Mouse (Mus musculus): ENCODE results near the gene Vmn1r137. TPM values are rescaled to one million over a fixed set of nuclear protein-coding genes. Genes with fewer than 3 reads are reported as not detected.

Vmn1r137 gene
- not detected in 2 replicates for polyA plus RNA-seq (2012; rRNA removed)

DNA sequence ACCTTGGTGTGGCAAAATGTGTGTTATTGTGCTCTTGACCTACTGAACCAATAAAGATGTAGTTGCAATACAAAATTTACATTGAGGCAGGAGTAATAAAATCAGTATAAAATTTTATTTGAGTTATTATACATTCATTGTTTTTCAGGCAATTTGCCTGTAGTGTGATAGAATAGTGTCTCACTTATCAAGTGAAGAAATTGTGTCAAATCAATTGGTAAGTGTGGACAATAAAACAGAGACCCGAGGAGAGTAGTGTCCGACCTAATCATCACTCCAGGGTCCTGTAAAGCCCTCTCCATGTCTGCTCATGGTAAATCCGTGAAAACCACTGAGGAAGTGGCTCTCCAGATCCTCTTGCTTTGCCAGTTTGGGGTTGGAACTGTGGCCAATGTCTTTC is at the start of gene Vmn1r137:
Vmn1r137 (plus strand) TSS at position 301 of the 400 bp plus-strand sequence.

DNA sequence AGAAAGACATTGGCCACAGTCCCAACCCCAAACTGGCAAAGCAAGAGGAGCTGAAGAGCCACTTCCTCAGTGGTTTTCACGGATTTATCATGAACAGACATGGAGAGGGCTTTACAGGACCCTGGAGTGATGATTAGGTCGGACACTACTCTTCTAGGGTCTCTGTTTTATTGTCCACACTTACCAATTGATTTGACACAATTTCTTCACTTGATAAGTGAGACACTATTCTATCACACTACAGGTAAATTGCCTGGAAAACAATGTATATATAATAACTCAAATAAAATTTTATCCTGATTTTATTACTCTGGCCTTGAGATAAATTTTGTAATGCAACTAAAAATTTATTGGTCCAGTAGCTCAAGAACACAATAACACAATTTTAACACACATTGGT is 34.4 kb downstream of the Vmn1r137 start, which contains the start of gene Vmn1r138:
Vmn1r138 (minus strand) TSS at position 101 of the 400 bp plus-strand sequence.

Other genes with a start within 250 kb of the Vmn1r137 start
- not detected in 2 replicates for gene Gm4175, start 233.1 kb upstream of the Vmn1r137 start, polyA plus RNA-seq (2012; rRNA removed)
- not detected in 2 replicates for gene Gm4177, start 197.9 kb upstream of the Vmn1r137 start, polyA plus RNA-seq (2012; rRNA removed)
- not detected in 2 replicates for gene Vmn1r135, start 162.2 kb upstream of the Vmn1r137 start, polyA plus RNA-seq (2012; rRNA removed)
- not detected in 2 replicates for gene Gm5725, start 150.3 kb upstream of the Vmn1r137 start, polyA plus RNA-seq (2012; rRNA removed)
- not detected in 2 replicates for gene Gm5891, start 73.3 kb upstream of the Vmn1r137 start, polyA plus RNA-seq (2012; rRNA removed)
- gene Vmn1r138, start 34.3 kb downstream of the Vmn1r137 start, polyA plus RNA-seq (2012; rRNA removed): not detected in 2 replicates
- gene Gm6176, start 61.7 kb downstream of the Vmn1r137 start, polyA plus RNA-seq (2012; rRNA removed): not detected in 2 replicates
- not detected in 2 replicates for gene Vmn1r139, start 74.5 kb downstream of the Vmn1r137 start, polyA plus RNA-seq (2012; rRNA removed)
- not detected in 2 replicates for gene Gm16451, start 123.7 kb downstream of the Vmn1r137 start, polyA plus RNA-seq (2012; rRNA removed)
- not detected in 2 replicates for gene Gm10666, start 140.2 kb downstream of the Vmn1r137 start, polyA plus RNA-seq (2012; rRNA removed)
- not detected in 2 replicates for gene Vmn1r142, start 169.4 kb downstream of the Vmn1r137 start, polyA plus RNA-seq (2012; rRNA removed)
- gene Vmn1r143, start 194.8 kb downstream of the Vmn1r137 start, polyA plus RNA-seq (2012; rRNA removed): not detected in 2 replicates
- gene Gm8653, start 206.7 kb downstream of the Vmn1r137 start, polyA plus RNA-seq (2012; rRNA removed): not detected in 2 replicates
- not detected in 2 replicates for gene Gm8453, start 234.9 kb downstream of the Vmn1r137 start, polyA plus RNA-seq (2012; rRNA removed)